Mouse (Mus musculus): Measurements from ENCODE around the gene Map7d1. TPM values are rescaled to one million over a fixed set of nuclear protein-coding genes. Genes with fewer than 3 reads are reported as not detected.

The Map7d1 gene
- 37.0 and 44.6 TPM in 2 replicates for polyA plus RNA-seq (2014; fragmentation: Nextera tagmentation; extraction: Ambion mirVana)

- no peaks in the 10 kb centered on the region for H3K9me3 ChIP-seq (replicated peaks; ENCODE audit: control insufficient read depth, low read length)
- peak within 1 kb of the TSS; percentile 98 for H3K4me2 ChIP-seq
- peak within 1 kb of the TSS; percentile 99 for H3K4me3 ChIP-seq (ENCODE audit: low read depth, low read length)
- under 1% methylated on average over 55 of the region's 59 CpGs for WGBS (ENCODE audit: insufficient replicate concordance)
- H3K27ac ChIP-seq (ENCODE audit: low read depth, low read length): peak within 1 kb of the TSS; percentile 97
- peak; percentile 79 for ATAC-seq (replicated peaks; ENCODE audit: insufficient number of reproducible peaks, low FRiP score, low TSS enrichment)
- no peaks in the 10 kb centered on the region for H3K36me3 ChIP-seq (ENCODE audit: control insufficient read depth, insufficient read depth, low read length)
- H3K27me3 ChIP-seq (ENCODE audit: control insufficient read depth, insufficient read depth, low read length): no peaks in the 10 kb centered on the region
- peak within 1 kb of the TSS; percentile 98 for H3K9ac ChIP-seq (ENCODE audit: low read depth, low read length)
- H3K4me1 ChIP-seq (ENCODE audit: control insufficient read depth, insufficient read depth, low read length): peaks cover 71% of the 10 kb centered on the region
Measured at GRCm38 (mm10) chr4:126256131-126256791, at the start of gene Map7d1. TSS of gene Map7d1 (minus strand) at chr4:126256343.

GRCm38 (mm10) chr4:126305428-126305827, 49.3 kb upstream of the Map7d1 start:
- Histone ChIP-seq H3K4me3 (ENCODE audit: low read depth, low read length) (no peak overlapping the region), H3K4me2 (no peak overlapping the region), H3K27me3 (ENCODE audit: control insufficient read depth, insufficient read depth, low read length) (peaks cover 32% of the 10 kb centered on the region), H3K9me3 (replicated peaks; ENCODE audit: control insufficient read depth, low read length) (no peaks in the 10 kb centered on the region), H3K27ac (ENCODE audit: low read depth, low read length) (no peak overlapping the region), H3K4me1 (ENCODE audit: control insufficient read depth, insufficient read depth, low read length) (peaks cover 14% of the 10 kb centered on the region), H3K9ac (ENCODE audit: low read depth, low read length) (no peak overlapping the region), H3K36me3 (ENCODE audit: control insufficient read depth, insufficient read depth, low read length) (no peaks in the 10 kb centered on the region; the same call in 1 of the 2 replicates)
- ATAC-seq (replicated peaks; ENCODE audit: insufficient number of reproducible peaks, low FRiP score, low TSS enrichment): no peak
- 87% methylated on average over 1 of the region's 1 CpGs for WGBS (ENCODE audit: insufficient replicate concordance)

DNA sequence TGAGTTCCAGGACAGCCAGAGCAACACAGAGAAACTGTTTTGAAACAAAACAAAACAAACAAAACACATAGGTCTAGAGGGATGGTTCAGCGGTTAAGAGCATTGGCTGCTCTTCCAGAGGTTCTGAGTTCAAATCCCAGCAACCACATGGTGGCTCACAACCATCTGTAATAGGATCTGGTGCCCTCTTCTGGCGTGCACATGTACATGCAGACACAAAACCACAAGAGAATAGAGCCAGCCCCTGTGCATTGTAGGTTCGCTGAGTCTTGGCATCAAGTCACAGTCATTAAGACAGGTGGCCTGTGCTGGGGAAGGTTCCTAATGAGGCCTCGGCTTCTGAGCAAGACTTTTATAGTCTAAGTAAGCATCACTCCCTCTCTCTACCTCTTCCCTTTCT, 47.7 kb upstream of the Map7d1 start:
- Histone ChIP-seq H3K36me3 (ENCODE audit: control insufficient read depth, insufficient read depth, low read length) (no peaks in the 10 kb centered on the region; the same call in 1 of the 2 replicates), H3K27me3 (ENCODE audit: control insufficient read depth, insufficient read depth, low read length) (peaks cover 45% of the 10 kb centered on the region), H3K9ac (ENCODE audit: low read depth, low read length) (no peak overlapping the region), H3K9me3 (replicated peaks; ENCODE audit: control insufficient read depth, low read length) (no peaks in the 10 kb centered on the region), H3K4me1 (ENCODE audit: control insufficient read depth, insufficient read depth, low read length) (peaks cover 10% of the 10 kb centered on the region), H3K4me2 (no peak overlapping the region), H3K27ac (ENCODE audit: low read depth, low read length) (no peak overlapping the region), H3K4me3 (ENCODE audit: low read depth, low read length) (no peak overlapping the region)
- no peak for ATAC-seq (replicated peaks; ENCODE audit: insufficient number of reproducible peaks, low FRiP score, low TSS enrichment)
- 59% methylated on average over 4 of the region's 4 CpGs for WGBS (ENCODE audit: insufficient replicate concordance)

DNA sequence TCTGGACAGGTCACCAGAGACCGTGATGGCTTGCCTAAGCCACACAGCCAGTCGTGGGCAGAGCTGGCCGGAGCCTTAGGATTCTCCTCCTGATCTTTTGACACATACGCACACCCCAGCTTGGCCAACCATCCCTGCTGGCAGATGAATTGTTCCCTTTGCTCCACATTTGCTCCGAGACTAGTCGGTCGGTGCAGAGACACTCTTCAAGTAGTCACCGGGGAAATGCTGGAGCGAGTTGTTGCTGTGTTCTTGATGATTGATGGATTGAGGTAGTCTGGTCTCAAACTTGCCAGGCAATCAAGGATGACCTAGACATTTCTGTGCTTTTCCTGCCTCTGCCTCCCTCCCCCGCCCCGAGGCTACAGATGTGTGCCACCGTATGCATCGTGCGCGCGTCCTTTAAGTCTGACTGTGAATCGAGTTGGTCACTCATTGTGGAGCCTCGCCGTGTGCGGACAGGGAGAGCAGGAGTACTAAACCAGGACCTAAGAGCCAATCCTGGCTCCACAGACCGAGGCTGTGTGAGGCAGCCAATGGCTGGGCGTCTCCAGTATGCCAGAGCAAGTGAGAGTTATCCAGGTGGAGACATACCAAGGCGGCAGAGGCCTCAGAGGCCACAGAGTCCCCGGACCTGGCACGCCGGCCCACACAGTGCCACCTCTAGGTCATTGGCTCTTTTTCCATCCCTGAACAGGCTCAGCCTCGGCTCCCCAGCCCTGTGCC, 45.6 kb upstream of the Map7d1 start:
- Histone ChIP-seq H3K9me3 (replicated peaks; ENCODE audit: control insufficient read depth, low read length) (no peaks in the 10 kb centered on the region), H3K36me3 (ENCODE audit: control insufficient read depth, insufficient read depth, low read length) (no peaks in the 10 kb centered on the region; the same call in 1 of the 2 replicates), H3K9ac (ENCODE audit: low read depth, low read length) (peak overlapping the region; percentile 28; the same call in 1 of the 2 replicates), H3K4me1 (ENCODE audit: control insufficient read depth, insufficient read depth, low read length) (peaks cover 16% of the 10 kb centered on the region), H3K4me2 (peak overlapping the region; percentile 66), H3K27ac (ENCODE audit: low read depth, low read length) (no peak overlapping the region), H3K27me3 (ENCODE audit: control insufficient read depth, insufficient read depth, low read length) (peaks cover 65% of the 10 kb centered on the region), H3K4me3 (ENCODE audit: low read depth, low read length) (peak overlapping the region; percentile 40)
- ATAC-seq (replicated peaks; ENCODE audit: insufficient number of reproducible peaks, low FRiP score, low TSS enrichment): no peak
- 4% methylated on average over 27 of the region's 27 CpGs for WGBS (ENCODE audit: insufficient replicate concordance)

DNA sequence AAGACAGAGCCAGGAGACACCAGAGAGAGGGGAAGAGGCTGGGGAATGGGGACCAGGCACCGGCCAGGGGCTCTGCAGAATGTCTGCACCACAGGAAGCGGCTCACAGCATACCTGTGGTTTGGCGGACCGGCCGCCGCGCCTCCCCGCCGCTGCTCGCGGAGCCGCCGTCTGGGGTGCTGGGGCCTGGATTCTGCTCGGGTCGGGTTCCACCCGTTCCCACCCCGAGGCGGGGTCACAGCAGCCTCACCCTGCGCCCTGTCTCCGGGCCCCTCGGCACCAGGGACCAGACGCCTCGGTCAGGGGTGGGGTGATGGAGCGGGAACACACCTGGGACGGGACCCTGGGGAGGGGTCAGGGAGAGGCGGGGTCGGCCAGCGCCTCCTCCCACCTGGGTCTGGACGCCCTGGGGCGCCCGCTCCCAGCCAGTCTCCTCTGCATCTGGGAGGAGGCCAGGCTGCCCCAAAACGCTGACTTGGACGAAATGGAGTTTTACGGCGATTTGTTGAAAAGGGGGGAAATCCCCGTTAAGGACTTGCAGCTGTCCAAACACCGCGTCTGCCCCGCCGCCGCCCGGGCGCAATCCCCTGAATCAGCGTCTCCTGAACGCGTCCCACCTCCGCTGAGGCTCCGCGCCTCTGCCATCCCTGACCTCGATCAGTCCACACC, 44.9 kb upstream of the Map7d1 start:
- Histone ChIP-seq H3K4me2 (peak overlapping the region; percentile 66), H3K27me3 (ENCODE audit: control insufficient read depth, insufficient read depth, low read length) (peaks cover 71% of the 10 kb centered on the region), H3K9ac (ENCODE audit: low read depth, low read length) (peak overlapping the region; percentile 28; the same call in 1 of the 2 replicates), H3K36me3 (ENCODE audit: control insufficient read depth, insufficient read depth, low read length) (no peaks in the 10 kb centered on the region; the same call in 1 of the 2 replicates), H3K4me1 (ENCODE audit: control insufficient read depth, insufficient read depth, low read length) (peaks cover 17% of the 10 kb centered on the region), H3K9me3 (replicated peaks; ENCODE audit: control insufficient read depth, low read length) (no peaks in the 10 kb centered on the region), H3K4me3 (ENCODE audit: low read depth, low read length) (peak overlapping the region; percentile 40), H3K27ac (ENCODE audit: low read depth, low read length) (no peak overlapping the region)
- under 1% methylated on average over 50 of the region's 50 CpGs for WGBS (ENCODE audit: insufficient replicate concordance)
- no peak for ATAC-seq (replicated peaks; ENCODE audit: insufficient number of reproducible peaks, low FRiP score, low TSS enrichment)

DNA sequence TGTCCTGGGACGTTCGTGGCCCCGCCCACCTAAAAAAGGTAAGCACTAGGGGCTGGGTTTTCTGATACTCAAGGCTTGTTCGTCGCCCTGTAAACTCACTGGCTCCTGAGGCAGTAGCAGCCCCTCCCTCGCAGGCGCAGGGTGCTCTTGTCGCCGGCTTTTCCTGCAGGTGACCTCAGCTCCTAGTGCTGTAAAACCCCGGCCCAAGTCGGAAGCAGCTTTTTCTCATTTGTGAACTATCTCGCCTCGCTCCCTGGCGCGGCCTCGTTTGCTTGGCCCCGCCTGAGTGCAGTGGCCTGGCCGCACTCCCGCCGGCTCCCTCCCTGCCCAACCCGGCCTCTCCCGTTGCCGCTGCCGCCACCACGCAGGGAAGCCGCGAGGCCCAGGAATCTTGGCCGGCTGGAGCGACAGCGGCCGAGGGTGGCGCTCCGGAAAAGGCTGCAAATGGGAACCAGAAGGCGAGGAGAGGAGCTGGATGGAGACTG, 40.5 kb upstream of the Map7d1 start:
- Histone ChIP-seq H3K4me3 (ENCODE audit: low read depth, low read length) (peak overlapping the region; percentile 26), H3K9ac (ENCODE audit: low read depth, low read length) (peak overlapping the region; percentile 57), H3K4me2 (peak overlapping the region; percentile 68), H3K27me3 (ENCODE audit: control insufficient read depth, insufficient read depth, low read length) (peaks cover 64% of the 10 kb centered on the region), H3K4me1 (ENCODE audit: control insufficient read depth, insufficient read depth, low read length) (peaks cover 17% of the 10 kb centered on the region), H3K27ac (ENCODE audit: low read depth, low read length) (no peak overlapping the region), H3K36me3 (ENCODE audit: control insufficient read depth, insufficient read depth, low read length) (no peaks in the 10 kb centered on the region), H3K9me3 (replicated peaks; ENCODE audit: control insufficient read depth, low read length) (no peaks in the 10 kb centered on the region)
- under 1% methylated on average over 34 of the region's 34 CpGs for WGBS (ENCODE audit: insufficient replicate concordance)
- no peak for ATAC-seq (replicated peaks; ENCODE audit: insufficient number of reproducible peaks, low FRiP score, low TSS enrichment)

- no peaks in the 10 kb centered on the region for H3K36me3 ChIP-seq (ENCODE audit: control insufficient read depth, insufficient read depth, low read length)
Measured at GRCm38 (mm10) chr4:126295937-126296336, 39.8 kb upstream of the Map7d1 start.

DNA sequence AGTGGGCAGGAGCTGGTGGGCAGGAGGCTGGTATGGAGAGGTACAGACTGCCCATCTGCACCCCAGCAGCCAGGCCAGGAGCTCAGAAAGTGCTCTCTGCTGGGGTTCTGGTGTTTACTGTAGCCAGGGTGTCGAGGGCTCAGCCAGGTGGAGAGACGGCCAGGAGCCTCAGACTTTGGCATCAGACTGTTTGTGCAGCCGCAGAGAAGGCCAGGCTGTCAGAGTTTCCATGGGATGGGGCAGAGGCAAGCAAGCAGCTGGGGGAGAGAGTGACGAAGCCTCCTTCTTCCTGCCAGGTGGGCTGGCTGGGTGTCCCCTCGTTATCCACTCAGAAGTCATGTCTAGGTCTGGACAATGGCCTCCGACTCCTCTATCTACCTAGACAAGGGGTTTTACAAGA, 39.0 kb upstream of the Map7d1 start:
- no peak for ATAC-seq (replicated peaks; ENCODE audit: insufficient number of reproducible peaks, low FRiP score, low TSS enrichment)

More at GRCm38 (mm10) chr4:126295937-126296336, 39.8 kb upstream of the Map7d1 start:
- H3K4me3 ChIP-seq (ENCODE audit: low read depth, low read length): no peak overlapping the region
- H3K9me3 ChIP-seq (replicated peaks; ENCODE audit: control insufficient read depth, low read length): no peaks in the 10 kb centered on the region
- 30% methylated on average over 4 of the region's 4 CpGs for WGBS (ENCODE audit: insufficient replicate concordance)
- H3K27ac ChIP-seq (ENCODE audit: low read depth, low read length): no peak overlapping the region
- H3K9ac ChIP-seq (ENCODE audit: low read depth, low read length): no peak overlapping the region
- no peak overlapping the region for H3K4me2 ChIP-seq
- peaks cover 59% of the 10 kb centered on the region for H3K27me3 ChIP-seq (ENCODE audit: control insufficient read depth, insufficient read depth, low read length)
- H3K4me1 ChIP-seq (ENCODE audit: control insufficient read depth, insufficient read depth, low read length): peaks cover 11% of the 10 kb centered on the region
- no peak for ATAC-seq (replicated peaks; ENCODE audit: insufficient number of reproducible peaks, low FRiP score, low TSS enrichment)

More for the DNA sequence above, 39.0 kb upstream of the Map7d1 start:
- Histone ChIP-seq H3K36me3 (ENCODE audit: control insufficient read depth, insufficient read depth, low read length) (no peaks in the 10 kb centered on the region), H3K27me3 (ENCODE audit: control insufficient read depth, insufficient read depth, low read length) (peaks cover 54% of the 10 kb centered on the region), H3K9me3 (replicated peaks; ENCODE audit: control insufficient read depth, low read length) (no peaks in the 10 kb centered on the region), H3K27ac (ENCODE audit: low read depth, low read length) (no peak overlapping the region), H3K4me1 (ENCODE audit: control insufficient read depth, insufficient read depth, low read length) (peaks cover 7% of the 10 kb centered on the region; the same call in 1 of the 2 replicates), H3K9ac (ENCODE audit: low read depth, low read length) (no peak overlapping the region), H3K4me2 (no peak overlapping the region), H3K4me3 (ENCODE audit: low read depth, low read length) (no peak overlapping the region)
- 70% methylated on average over 6 of the region's 6 CpGs for WGBS (ENCODE audit: insufficient replicate concordance)

All from heart, embryonic 11.5 days (tissue).